Mouse (Mus musculus) heart, adult 2 months (tissue): ENCODE measurements at regions not wholly inside any gene's neighbourhood (a gene's known extent, or its start where the extent isn't known, plus 50 kb on each side); places are given as distances from the start of the nearest gene placed in this dataset.

Experiments
- DNase-seq, 2 experiments: peaks; one replicate each; pipeline ENCODE4 v3.0.0; 2021
- H3K27ac ChIP-seq: fragments of 200-600 bp; 2 replicates; pipeline ENCODE4 v1.8.1; 2022
- H3K27me3 ChIP-seq: fragments of 200-500 bp; 2 replicates; pipeline ENCODE4 v1.6.1; 2012; ENCODE audit warnings: mild to moderate bottlenecking, low read length, inconsistent platforms, mixed read lengths; ENCODE audit not compliant: control insufficient read depth, insufficient read depth
- H3K36me3 ChIP-seq: fragments of 200-500 bp; 2 replicates; pipeline ENCODE4 v1.6.1; 2012; ENCODE audit warnings: low read length, inconsistent platforms; ENCODE audit not compliant: control insufficient read depth, insufficient read depth
- H3K4me1 ChIP-seq: fragments of 200-500 bp; 2 replicates; pipeline ENCODE4 v1.6.1; 2011; ENCODE audit warnings: low read length; ENCODE audit not compliant: control insufficient read depth, insufficient read depth
- H3K4me3 ChIP-seq: fragments of 200-600 bp; 2 replicates; pipeline ENCODE4 v1.8.1; 2022
- H3K79me2 ChIP-seq: fragments of 200-500 bp; replicated peaks from 2 replicates; pipeline ENCODE4 v1.6.1; 2012; ENCODE audit warnings: mild to moderate bottlenecking, inconsistent platforms, low read length, moderate library complexity, mixed read lengths; ENCODE audit not compliant: control insufficient read depth, insufficient read depth
- H3K9ac ChIP-seq: fragments of 200-500 bp; 2 replicates; pipeline ENCODE4 v1.6.1; 2012; ENCODE audit warnings: low read depth, mild to moderate bottlenecking, control low read depth, inconsistent platforms, low read length, mixed read lengths
- CTCF ChIP-seq: fragments of 200-600 bp; IDR thresholded peaks from 2 replicates; pipeline ENCODE4 v1.8.1; 2022; ENCODE audit warnings: antibody characterized with exemption, mild to moderate bottlenecking, moderate library complexity
- EP300 ChIP-seq: fragments of 200-500 bp; IDR thresholded peaks from 2 replicates; pipeline ENCODE4 v1.6.1; 2011; ENCODE audit warnings: low read depth, low read length, control low read depth; ENCODE audit not compliant: insufficient read depth
- POLR2A ChIP-seq: fragments of 200-500 bp; IDR thresholded peaks from 2 replicates; pipeline ENCODE4 v1.6.1; 2011; ENCODE audit warnings: mild to moderate bottlenecking, low read depth, low read length, control low read depth; ENCODE audit not compliant: insufficient read depth
- WGBS: fragments of 180-500 bp; shearing (Covaris S2); methylation state at CpG from one replicate; pipeline ENCODE4 v1.1.7; 2018; 5-methylcytosine and 5-hydroxymethylcytosine counted together
- intact Hi-C: fragments of 180-260 bp; cut with DNase I; formaldehyde crosslinking; loops from one replicate; pipeline ENCODE4 v1.15.1; 2025

GRCm38 (mm10) chr1:71472691-71473090 lies 58.0 kb upstream of the Abca12 start:
- no peak for TF ChIP-seq EP300
- no peak for TF ChIP-seq POLR2A
- no peak for TF ChIP-seq CTCF
- DNase-seq = no peak
- no peak overlapping the region for H3K9ac ChIP-seq
- no peaks in the 10 kb centered on the region for H3K27me3 ChIP-seq
- no peak overlapping the region for H3K4me3 ChIP-seq
- H3K36me3 ChIP-seq = no peaks in the 10 kb centered on the region
- intact Hi-C loops = no loop called here
- H3K27ac ChIP-seq = no peak overlapping the region
- H3K79me2 ChIP-seq = no peaks in the 10 kb centered on the region
- no peaks in the 10 kb centered on the region for H3K4me1 ChIP-seq

GRCm38 (mm10) chr1:71483149-71483548 lies 68.4 kb upstream of the Abca12 start:
- no peak for DNase-seq
- H3K36me3 ChIP-seq = no peaks in the 10 kb centered on the region
- no peaks in the 10 kb centered on the region for H3K27me3 ChIP-seq
- TF ChIP-seq CTCF = no peak
- TF ChIP-seq EP300 = no peak
- TF ChIP-seq POLR2A = no peak
- no peak overlapping the region for H3K27ac ChIP-seq
- H3K4me3 ChIP-seq = no peak overlapping the region
- H3K4me1 ChIP-seq = no peaks in the 10 kb centered on the region
- intact Hi-C loops = no loop called here
- 87% methylated on average over 4 of the region's 4 CpGs for WGBS
- no peaks in the 10 kb centered on the region for H3K79me2 ChIP-seq
- H3K9ac ChIP-seq = no peak overlapping the region

- no peak for DNase-seq
- no peaks in the 10 kb centered on the region for H3K79me2 ChIP-seq
- no peak overlapping the region for H3K4me3 ChIP-seq
- no peaks in the 10 kb centered on the region for H3K27me3 ChIP-seq
- H3K36me3 ChIP-seq = no peaks in the 10 kb centered on the region
- H3K4me1 ChIP-seq = no peaks in the 10 kb centered on the region
- intact Hi-C loops = no loop called here
- no peak overlapping the region for H3K27ac ChIP-seq
- WGBS = 59% methylated on average over 4 of the region's 4 CpGs
- H3K9ac ChIP-seq = no peak overlapping the region
- TF ChIP-seq EP300 = no peak
- TF ChIP-seq POLR2A = no peak
- TF ChIP-seq CTCF = no peak
Observed at GRCm38 (mm10) chr1:71494576-71494975, 62.4 kb upstream of the Atic start.

- Histone ChIP-seq H3K9ac (no peak overlapping the region), H3K79me2 (no peaks in the 10 kb centered on the region), H3K4me1 (no peaks in the 10 kb centered on the region), H3K27me3 (no peaks in the 10 kb centered on the region), H3K36me3 (no peaks in the 10 kb centered on the region), H3K4me3 (no peak overlapping the region), H3K27ac (no peak overlapping the region)
- no peak for DNase-seq
- TF ChIP-seq POLR2A = no peak
- peak; percentile 70 for TF ChIP-seq CTCF
- TF ChIP-seq EP300 = no peak
- 7% methylated on average over 5 of the region's 5 CpGs for WGBS
- intact Hi-C loops = loop anchor here (1.0 to 10.0 kb wide), 2 partner anchors 217 to 619 kb away; no protein-coding TSS in a partner anchor
Observed at GRCm38 (mm10) chr1:71505898-71506297, 51.1 kb upstream of the Atic start.

- no peaks in the 10 kb centered on the region for H3K36me3 ChIP-seq
- no peak overlapping the region for H3K4me3 ChIP-seq
- no peak overlapping the region for H3K9ac ChIP-seq
- no peak for DNase-seq
- no peak for TF ChIP-seq EP300
- TF ChIP-seq CTCF = no peak
- no peak for TF ChIP-seq POLR2A
- intact Hi-C loops = loop anchor here (1.0 to 10.0 kb wide), 2 partner anchors 217 to 618 kb away; no protein-coding TSS in a partner anchor
- H3K4me1 ChIP-seq = no peaks in the 10 kb centered on the region
- no peaks in the 10 kb centered on the region for H3K79me2 ChIP-seq
- 52% methylated on average over 3 of the region's 3 CpGs for WGBS
- no peaks in the 10 kb centered on the region for H3K27me3 ChIP-seq
- H3K27ac ChIP-seq = no peak overlapping the region
Observed at GRCm38 (mm10) chr1:71506534-71506933, 50.4 kb upstream of the Atic start.
